Mouse (Mus musculus) adipocyte (in vitro differentiated cells): ENCODE results near the gene Arhgap15.

ENCODE experiments used
- DNase-seq: peaks from one replicate; pipeline ENCODE4 v3.0.0-alpha.2; 2016; ENCODE audit warnings: low spot score

Gene Arhgap15

GRCm38 (mm10) chr2:44190749-44191148 is 442.1 kb downstream of the Arhgap15 start:
- no peak for DNase-seq

- DNase-seq, result peak; percentile 63
Observed at GRCm38 (mm10) chr2:44192058-44192457, 443.4 kb downstream of the Arhgap15 start.

GRCm38 (mm10) chr2:44215506-44215905 is 466.9 kb downstream of the Arhgap15 start:
- no peak for DNase-seq

GRCm38 (mm10) chr2:44217811-44218210 is 469.2 kb downstream of the Arhgap15 start:
- DNase-seq, result no peak

- DNase-seq, result no peak
Observed at GRCm38 (mm10) chr2:44218317-44218716, 469.7 kb downstream of the Arhgap15 start.

GRCm38 (mm10) chr2:44221686-44222085 is 473.1 kb downstream of the Arhgap15 start:
- no peak for DNase-seq

- peak; percentile 33 for DNase-seq
Observed at GRCm38 (mm10) chr2:44222176-44222753, 473.6 kb downstream of the Arhgap15 start.

- DNase-seq, result no peak
Observed at GRCm38 (mm10) chr2:44234856-44235255, 486.2 kb downstream of the Arhgap15 start.

- DNase-seq, result no peak
Observed at GRCm38 (mm10) chr2:44241657-44242454, 493.2 kb downstream of the Arhgap15 start.

- no peak for DNase-seq
Observed at GRCm38 (mm10) chr2:44242628-44243255, 494.1 kb downstream of the Arhgap15 start.

GRCm38 (mm10) chr2:44255343-44255742 is 506.7 kb downstream of the Arhgap15 start:
- DNase-seq, result no peak

GRCm38 (mm10) chr2:44257946-44258345 is 509.3 kb downstream of the Arhgap15 start:
- DNase-seq, result no peak

GRCm38 (mm10) chr2:44271455-44272346 is 523.1 kb downstream of the Arhgap15 start:
- DNase-seq, result no peak

GRCm38 (mm10) chr2:44272606-44273005 is 524.0 kb downstream of the Arhgap15 start:
- no peak for DNase-seq

GRCm38 (mm10) chr2:44274425-44274824 is 525.8 kb downstream of the Arhgap15 start:
- DNase-seq, result peak; percentile 4

- DNase-seq, result no peak
Observed at GRCm38 (mm10) chr2:44286181-44286719, 537.6 kb downstream of the Arhgap15 start.

GRCm38 (mm10) chr2:44299156-44299555 is 550.5 kb downstream of the Arhgap15 start:
- DNase-seq, result no peak

GRCm38 (mm10) chr2:44299909-44300308 is 551.3 kb downstream of the Arhgap15 start:
- DNase-seq, result no peak

GRCm38 (mm10) chr2:44300466-44300865 is 551.8 kb downstream of the Arhgap15 start:
- no peak for DNase-seq

GRCm38 (mm10) chr2:44304261-44304970 is 555.8 kb downstream of the Arhgap15 start:
- DNase-seq, result no peak
